Mouse (Mus musculus): ENCODE measurements around the gene Slc26a6.

GRCm38 (mm10) chr9:108809723-108810122 is 43.4 kb upstream of the Slc26a6 start:
- no peak for TF ChIP-seq CTCF (IDR thresholded peaks at IDR 0.05; ENCODE audit: borderline replicate concordance, insufficient read depth, low read length)
- TF ChIP-seq POLR2A (IDR thresholded peaks at IDR 0.05; ENCODE audit: low read depth, low read length): no peak
